Mouse (Mus musculus): Measurements from ENCODE around the gene Iffo1.

Gene Iffo1

GRCm38 (mm10) chr6:125160854-125161760 lies 16.1 kb downstream of the Iffo1 start:
- CTCF ChIA-PET: interaction anchor here (0.6 to 1.8 kb wide), 3 partner anchors 64 to 114 kb away, joined by 3 to 4 read pairs (median 3); no protein-coding TSS in a partner anchor

GRCm38 (mm10) chr6:125161971-125162370 lies 16.9 kb downstream of the Iffo1 start:
- CTCF ChIA-PET: interaction anchor here (0.6 to 1.8 kb wide), 3 partner anchors 63 to 109 kb away, joined by 3 to 6 read pairs (median 4); no protein-coding TSS in a partner anchor

GRCm38 (mm10) chr6:125162615-125163305 lies 17.7 kb downstream of the Iffo1 start:
- CTCF ChIA-PET: interaction anchor here (1.5 to 1.8 kb wide), 2 partner anchors 62 to 109 kb away, joined by 4 to 6 read pairs; no protein-coding TSS in a partner anchor

GRCm38 (mm10) chr6:125163801-125164657 lies 19.0 kb downstream of the Iffo1 start:
- CTCF ChIA-PET: no interaction called here

- CTCF ChIA-PET: no interaction called here
Measured at GRCm38 (mm10) chr6:125164672-125165327, 19.8 kb downstream of the Iffo1 start.

- CTCF ChIA-PET: interaction anchor here (0.5 kb wide), 1 partner anchor 436 kb away, joined by 3 read pairs; no protein-coding TSS in a partner anchor
Measured at GRCm38 (mm10) chr6:125165328-125165891, 20.4 kb downstream of the Iffo1 start.

GRCm38 (mm10) chr6:125166051-125166751 lies 21.2 kb downstream of the Iffo1 start, which contains the start of gene Gapdh:
Gene Gapdh, minus strand, starts transcription at chr6:125166467.
- CTCF ChIA-PET: interaction anchor here (0.5 to 0.6 kb wide), 2 partner anchors 249 to 435 kb away, joined by 3 to 4 read pairs; no protein-coding TSS in a partner anchor

- CTCF ChIA-PET: no interaction called here
Measured at GRCm38 (mm10) chr6:125166861-125167650, 22.0 kb downstream of the Iffo1 start.

GRCm38 (mm10) chr6:125168086-125168485 lies 23.0 kb downstream of the Iffo1 start:
- CTCF ChIA-PET: no interaction called here

- CTCF ChIA-PET: interaction anchor here (0.6 kb wide), 1 partner anchor 254 kb away, joined by 3 read pairs; no protein-coding TSS in a partner anchor
Measured at GRCm38 (mm10) chr6:125170194-125170593, 25.2 kb downstream of the Iffo1 start.

GRCm38 (mm10) chr6:125172474-125172873 lies 27.4 kb downstream of the Iffo1 start:
- CTCF ChIA-PET: no interaction called here

- CTCF ChIA-PET: interaction anchor here (0.6 kb wide), 1 partner anchor 39 kb away, joined by 3 read pairs; no protein-coding TSS in a partner anchor
Measured at GRCm38 (mm10) chr6:125173256-125173655, 28.2 kb downstream of the Iffo1 start.

GRCm38 (mm10) chr6:125175469-125175868 lies 30.4 kb downstream of the Iffo1 start:
- CTCF ChIA-PET: interaction anchor here (0.6 to 0.7 kb wide), 3 partner anchors 45 to 84 kb away, joined by 3 to 4 read pairs (median 4); no protein-coding TSS in a partner anchor

GRCm38 (mm10) chr6:125179601-125180000 lies 34.6 kb downstream of the Iffo1 start:
- CTCF ChIA-PET: no interaction called here

GRCm38 (mm10) chr6:125182133-125182532 lies 37.1 kb downstream of the Iffo1 start:
- CTCF ChIA-PET: interaction anchor here (0.7 kb wide), 1 partner anchor 946 kb away, joined by 5 read pairs; no protein-coding TSS in a partner anchor

- CTCF ChIA-PET: no interaction called here
Measured at GRCm38 (mm10) chr6:125186203-125186602, 41.2 kb downstream of the Iffo1 start.

- CTCF ChIA-PET: no interaction called here
Measured at GRCm38 (mm10) chr6:125190816-125191215, 45.8 kb downstream of the Iffo1 start.

- CTCF ChIA-PET: interaction anchor here (0.9 kb wide), 1 partner anchor 24 kb away, joined by 3 read pairs; the partner anchor contains the start of gene Vamp1
Measured at GRCm38 (mm10) chr6:125191332-125192015, 46.4 kb downstream of the Iffo1 start, which contains the start of the genes Ncapd2 and Mrpl51. Gene Ncapd2, minus strand, starts transcription at chr6:125191701. Gene Mrpl51, plus strand, starts transcription at chr6:125191801.

Data from spleen, embryonic (tissue).